Mouse (Mus musculus) midbrain, embryonic 15.5 days (tissue): ENCODE results near the gene Msmb. TPM values are rescaled to one million over a fixed set of nuclear protein-coding genes. Genes with fewer than 3 reads are reported as not detected.
"Not testable (repeated sequence)": the region's sequence is repeated elsewhere in the genome, so short reads cannot be mapped to it uniquely, and the experiment has no call there.

ENCODE experiments used
- ATAC-seq: fragments of 200-750 bp; cut with Nextera tagmentation; replicated peaks from 2 replicates; pipeline ENCODE4 v1.8.0; 2017; ENCODE audit warnings: moderate TSS enrichment
- H3K27ac ChIP-seq: fragments of 300-500 bp; sonication (generic); 2 replicates; pipeline ENCODE4 v1.5.1; 2015; ENCODE audit warnings: mild to moderate bottlenecking, inconsistent platforms
- H3K27me3 ChIP-seq: fragments of 300-500 bp; sonication (generic); replicated peaks from 2 replicates; pipeline ENCODE4 v1.6.1; 2015; ENCODE audit warnings: inconsistent platforms
- H3K36me3 ChIP-seq: fragments of 300-500 bp; sonication (generic); replicated peaks from 2 replicates; pipeline ENCODE4 v1.6.1; 2015; ENCODE audit warnings: inconsistent platforms
- H3K4me1 ChIP-seq: fragments of 300-500 bp; sonication (generic); 2 replicates; pipeline ENCODE4 v1.6.1; 2015; ENCODE audit warnings: inconsistent platforms
- H3K4me2 ChIP-seq: fragments of 300-500 bp; sonication (generic); 2 replicates; pipeline ENCODE4 v1.6.1; 2015; ENCODE audit warnings: inconsistent platforms, mild to moderate bottlenecking, moderate library complexity
- H3K4me3 ChIP-seq: fragments of 300-500 bp; sonication (generic); 2 replicates; pipeline ENCODE4 v1.5.1; 2015; ENCODE audit warnings: mild to moderate bottlenecking, inconsistent platforms
- H3K9ac ChIP-seq: fragments of 300-500 bp; sonication (generic); 2 replicates; pipeline ENCODE4 v1.6.1; 2015; ENCODE audit warnings: mild to moderate bottlenecking, inconsistent platforms
- H3K9me3 ChIP-seq: fragments of 300-500 bp; sonication (generic); 2 replicates; pipeline ENCODE4 v1.6.1; 2016; ENCODE audit warnings: inconsistent platforms
- WGBS: fragments of 180-500 bp; shearing (Covaris S2); methylation state at CpG from one replicate; pipeline ENCODE4 v1.1.7; 2015; ENCODE audit warnings: mixed read lengths; 5-methylcytosine and 5-hydroxymethylcytosine counted together
- polyA plus RNA-seq: library from polyadenylated mRNA; unstranded; fragments of >200 nt; fragmentation: Nextera tagmentation; extraction: Ambion mirVana; gene quantifications from 2 replicates; pipeline ENCODE4 v1.2.1, GENCODE M21; 2015

Gene Msmb
- polyA plus RNA-seq, 1 experiment from 2014 or later = not detected

DNA sequence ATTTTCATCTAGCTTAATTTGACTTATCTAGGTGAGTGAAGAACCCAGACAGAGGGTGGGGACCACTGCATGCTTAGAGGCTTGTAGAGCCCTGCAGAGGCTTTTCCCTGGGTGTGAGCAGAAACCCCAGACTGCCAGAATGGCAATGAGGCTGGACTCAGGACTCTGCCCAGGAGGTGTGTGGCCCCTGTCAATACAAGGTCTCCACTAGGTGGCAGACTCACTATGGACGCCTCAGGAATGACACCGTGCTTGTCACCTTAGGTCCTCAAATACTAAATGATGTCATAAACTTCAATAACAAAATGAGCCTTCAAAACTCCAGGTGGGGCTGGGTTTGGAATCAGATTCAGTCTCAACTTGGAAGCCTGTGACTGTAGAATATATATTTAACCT lies 19.9 kb upstream of the Msmb start:
- H3K36me3 ChIP-seq = no peaks in the 10 kb centered on the region
- no peaks in the 10 kb centered on the region for H3K9me3 ChIP-seq
- 46% methylated on average over 2 of the region's 2 CpGs for WGBS
- H3K4me3 ChIP-seq = no peak overlapping the region
- no peaks in the 10 kb centered on the region for H3K27me3 ChIP-seq
- no peak overlapping the region for H3K4me2 ChIP-seq
- no peak overlapping the region for H3K9ac ChIP-seq
- H3K4me1 ChIP-seq = no peaks in the 10 kb centered on the region
- no peak for ATAC-seq
- no peak overlapping the region for H3K27ac ChIP-seq

DNA sequence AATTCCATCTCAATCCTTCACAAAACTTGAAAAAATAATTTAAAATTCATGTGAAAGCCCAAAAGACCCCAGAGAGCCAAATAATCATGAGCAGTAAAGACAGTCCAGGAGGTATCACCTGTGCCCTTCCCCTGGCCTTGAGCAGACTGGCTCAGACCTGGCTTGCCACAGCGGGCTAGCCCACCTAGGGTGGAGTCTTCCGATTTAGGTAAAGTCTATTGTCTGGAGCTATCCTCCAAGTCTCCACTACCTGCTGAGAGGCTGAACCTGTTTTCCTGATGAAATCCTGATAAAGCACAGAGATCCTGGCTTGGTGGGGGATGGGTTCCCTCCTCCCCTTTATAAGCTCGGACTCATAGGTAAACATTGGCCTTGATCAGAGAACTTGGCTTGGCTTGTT lies 17.6 kb upstream of the Msmb start:
- Histone ChIP-seq H3K4me1 (no peaks in the 10 kb centered on the region), H3K9ac (no peak overlapping the region), H3K27me3 (no peaks in the 10 kb centered on the region), H3K4me3 (no peak overlapping the region), H3K9me3 (no peaks in the 10 kb centered on the region), H3K36me3 (no peaks in the 10 kb centered on the region), H3K4me2 (no peak overlapping the region), H3K27ac (no peak overlapping the region)
- WGBS = 68% methylated on average over 3 of the region's 3 CpGs
- ATAC-seq = no peak

DNA sequence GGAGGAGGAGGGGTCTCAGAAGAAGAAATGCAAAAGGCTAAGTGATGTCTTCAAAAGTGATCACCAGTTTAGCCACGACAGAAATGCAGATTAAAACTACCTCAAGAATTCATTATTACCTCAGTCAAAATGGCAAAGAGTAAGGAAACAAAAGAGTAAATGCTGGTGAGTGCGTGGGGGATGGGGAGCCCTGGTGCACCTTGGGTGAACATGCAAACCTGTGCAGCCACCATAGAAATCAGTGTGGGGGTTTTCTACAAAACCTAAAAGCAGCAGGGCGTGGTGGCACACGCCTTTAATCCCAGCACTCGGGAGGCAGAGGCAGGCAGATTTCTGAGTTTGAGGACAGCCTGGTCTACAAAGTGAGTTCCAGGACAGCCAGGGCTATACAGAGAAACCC lies 16.6 kb upstream of the Msmb start:
- H3K4me3 ChIP-seq, H3K9me3 ChIP-seq, H3K27ac ChIP-seq, H3K27me3 ChIP-seq, ATAC-seq, H3K36me3 ChIP-seq, H3K4me1 ChIP-seq, H3K9ac ChIP-seq, H3K4me2 ChIP-seq: not testable (repeated sequence)
- 75% methylated on average over 5 of the region's 5 CpGs for WGBS

DNA sequence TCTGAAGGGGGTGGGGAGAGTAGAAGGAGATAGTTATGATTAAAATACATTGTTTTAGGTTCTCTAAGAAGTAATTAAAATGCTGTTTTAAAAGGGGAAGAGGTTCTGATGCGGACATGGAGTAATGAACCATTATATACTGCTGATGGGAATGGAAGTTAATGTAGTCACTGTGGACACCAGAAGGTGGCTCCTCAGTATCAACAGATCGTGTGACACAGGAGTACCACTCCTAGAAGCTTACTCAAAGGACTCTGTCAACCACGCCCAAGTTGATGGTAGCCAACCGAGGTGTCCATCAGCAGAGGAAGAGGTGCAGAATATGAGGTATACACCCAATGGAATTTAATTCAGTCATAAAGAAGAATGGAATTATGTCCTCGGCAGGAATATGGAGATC lies 13.4 kb upstream of the Msmb start:
- no peak overlapping the region for H3K9ac ChIP-seq
- no peaks in the 10 kb centered on the region for H3K9me3 ChIP-seq
- H3K27ac ChIP-seq = no peak overlapping the region
- no peaks in the 10 kb centered on the region for H3K4me1 ChIP-seq
- H3K4me3 ChIP-seq = no peak overlapping the region
- 88% methylated on average over 5 of the region's 5 CpGs for WGBS
- H3K4me2 ChIP-seq = no peak overlapping the region
- no peaks in the 10 kb centered on the region for H3K36me3 ChIP-seq
- no peak for ATAC-seq
- H3K27me3 ChIP-seq = no peaks in the 10 kb centered on the region

DNA sequence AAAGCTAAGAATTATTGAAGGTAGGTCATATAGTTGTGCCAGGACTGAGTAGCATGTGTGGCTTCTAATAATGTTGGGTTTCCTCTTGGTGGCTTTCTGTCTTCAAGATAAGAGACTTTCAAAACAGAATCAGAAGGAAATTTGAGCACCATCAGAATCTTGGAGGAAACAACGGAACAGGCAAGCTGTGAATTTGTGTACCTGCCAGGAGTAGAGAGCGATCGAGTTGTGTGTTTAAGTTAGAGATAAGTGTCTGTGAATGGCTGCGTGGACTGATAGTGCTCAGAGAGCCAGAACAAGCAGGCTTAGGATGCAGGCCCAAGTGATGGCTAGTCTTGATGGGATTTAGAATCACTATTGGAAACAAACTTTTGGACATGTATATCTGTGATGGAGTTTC lies 10.0 kb upstream of the Msmb start:
- Histone ChIP-seq H3K27me3 (no peaks in the 10 kb centered on the region), H3K36me3 (no peaks in the 10 kb centered on the region), H3K4me3 (no peak overlapping the region), H3K9me3 (no peaks in the 10 kb centered on the region), H3K9ac (no peak overlapping the region), H3K4me1 (no peaks in the 10 kb centered on the region), H3K4me2 (no peak overlapping the region), H3K27ac (no peak overlapping the region)
- WGBS = 91% methylated on average over 4 of the region's 4 CpGs
- ATAC-seq = no peak

DNA sequence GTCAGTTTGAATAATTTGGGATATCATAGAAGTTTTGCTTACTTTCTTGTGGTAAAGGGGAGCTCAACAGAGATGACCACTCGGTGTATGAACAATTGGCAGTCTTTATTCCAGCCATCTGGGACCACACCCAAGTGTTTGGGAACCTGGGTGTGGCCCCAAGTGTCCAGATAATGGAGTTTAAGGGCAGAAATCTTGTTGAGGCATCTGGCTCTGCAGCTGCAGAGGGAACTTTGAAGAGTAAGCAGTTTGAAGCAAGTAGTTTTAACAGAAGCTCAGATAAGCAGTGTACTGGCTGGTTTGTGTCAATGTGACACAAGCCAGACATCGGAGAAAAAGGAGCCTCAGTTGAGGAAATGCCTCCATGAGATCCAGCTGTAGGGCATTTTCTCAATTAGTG lies 7.5 kb upstream of the Msmb start:
- Histone ChIP-seq H3K27me3 (no peaks in the 10 kb centered on the region), H3K4me1 (no peaks in the 10 kb centered on the region), H3K4me2 (no peak overlapping the region), H3K27ac (no peak overlapping the region), H3K9ac (no peak overlapping the region), H3K4me3 (no peak overlapping the region), H3K9me3 (no peaks in the 10 kb centered on the region), H3K36me3 (no peaks in the 10 kb centered on the region)
- ATAC-seq = no peak
- 80% methylated on average over 2 of the region's 2 CpGs for WGBS

DNA sequence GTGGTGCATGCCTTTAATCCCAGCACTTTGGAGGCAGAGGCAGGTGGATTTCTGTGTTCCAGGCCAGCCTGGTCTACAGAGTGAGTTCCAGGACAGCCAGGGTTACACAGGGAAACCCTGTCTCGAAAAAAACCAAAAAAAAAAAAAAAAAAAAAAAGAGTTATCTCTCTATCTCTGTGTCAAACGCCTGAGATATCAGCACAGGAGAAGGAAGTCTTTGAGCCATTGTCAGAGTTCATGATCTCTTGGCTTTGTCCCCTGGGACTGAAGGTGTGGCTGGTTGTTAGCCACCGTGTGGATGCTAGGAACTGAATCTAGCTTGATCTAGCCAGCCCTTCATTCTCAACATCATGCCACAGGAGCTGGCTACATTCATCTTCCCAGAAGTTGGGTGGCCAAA lies 5.4 kb upstream of the Msmb start:
- not testable (repeated sequence) for H3K4me1 ChIP-seq, H3K9me3 ChIP-seq, H3K9ac ChIP-seq, ATAC-seq, H3K4me2 ChIP-seq, H3K36me3 ChIP-seq, H3K27me3 ChIP-seq, H3K4me3 ChIP-seq, H3K27ac ChIP-seq
- WGBS = 81% methylated on average over 3 of the region's 3 CpGs

DNA sequence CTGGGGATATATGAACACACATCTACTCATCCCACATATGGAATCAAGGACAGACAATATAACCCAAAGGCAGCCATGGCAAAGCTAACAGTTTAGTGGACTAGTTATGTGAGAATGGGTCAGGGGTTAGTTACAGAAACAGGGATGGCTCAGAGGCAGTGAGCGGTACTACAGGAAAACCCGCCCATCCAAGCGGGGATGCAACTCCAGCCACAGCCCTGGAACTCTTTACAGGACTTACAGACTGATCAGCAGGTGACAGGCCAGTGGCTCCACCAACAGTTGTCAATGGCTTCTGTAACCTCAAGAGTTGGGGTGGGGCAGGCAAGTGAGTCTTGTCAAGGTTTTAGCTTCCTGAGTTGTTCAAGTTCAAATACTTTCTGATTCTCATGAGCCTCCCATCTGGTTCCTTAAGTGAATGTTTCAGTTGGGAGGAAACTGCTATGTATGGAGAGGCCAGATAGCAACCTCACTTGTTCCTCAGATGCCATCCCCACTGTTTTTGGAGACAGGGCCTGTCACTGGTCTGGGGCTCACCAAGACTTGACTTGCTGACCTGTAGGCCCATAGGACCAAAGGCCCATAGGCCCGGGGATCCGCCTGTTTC lies 1.4 kb upstream of the Msmb start:
- no peak overlapping the region for H3K4me2 ChIP-seq

DNA sequence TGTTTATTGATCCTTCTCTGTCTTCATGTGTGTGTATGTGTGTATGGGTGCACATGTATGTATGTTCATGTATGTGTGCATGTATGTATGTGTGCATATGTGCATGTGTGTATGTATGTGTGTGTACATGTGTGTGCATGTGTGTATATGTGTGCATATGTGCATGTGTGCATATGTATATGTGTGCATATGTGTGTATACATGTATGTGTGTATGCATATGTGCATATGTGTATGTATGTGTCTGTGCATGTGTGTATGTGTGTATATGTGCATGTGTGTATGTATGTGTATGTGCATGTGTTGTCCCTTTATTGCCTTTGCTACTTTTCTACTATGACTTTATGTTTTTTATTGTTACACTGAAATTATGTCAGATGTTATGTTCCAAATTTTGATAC lies 2.9 kb downstream of the Msmb start:
- H3K4me3 ChIP-seq = no peak overlapping the region
- no peak for ATAC-seq
- no peaks in the 10 kb centered on the region for H3K4me1 ChIP-seq
- H3K36me3 ChIP-seq = no peaks in the 10 kb centered on the region
- H3K4me2 ChIP-seq = no peak overlapping the region
- H3K9ac ChIP-seq = no peak overlapping the region
- no peaks in the 10 kb centered on the region for H3K27me3 ChIP-seq
- H3K27ac ChIP-seq = no peak overlapping the region
- H3K9me3 ChIP-seq = no peaks in the 10 kb centered on the region

More for the DNA sequence above, 1.4 kb upstream of the Msmb start:
- H3K36me3 ChIP-seq = no peaks in the 10 kb centered on the region
- H3K9me3 ChIP-seq = no peaks in the 10 kb centered on the region
- H3K27me3 ChIP-seq = no peaks in the 10 kb centered on the region
- H3K27ac ChIP-seq = no peak overlapping the region
- WGBS = 79% methylated on average over 5 of the region's 5 CpGs
- H3K4me3 ChIP-seq = no peak overlapping the region
- no peaks in the 10 kb centered on the region for H3K4me1 ChIP-seq
- H3K9ac ChIP-seq = no peak overlapping the region
- ATAC-seq = no peak

DNA sequence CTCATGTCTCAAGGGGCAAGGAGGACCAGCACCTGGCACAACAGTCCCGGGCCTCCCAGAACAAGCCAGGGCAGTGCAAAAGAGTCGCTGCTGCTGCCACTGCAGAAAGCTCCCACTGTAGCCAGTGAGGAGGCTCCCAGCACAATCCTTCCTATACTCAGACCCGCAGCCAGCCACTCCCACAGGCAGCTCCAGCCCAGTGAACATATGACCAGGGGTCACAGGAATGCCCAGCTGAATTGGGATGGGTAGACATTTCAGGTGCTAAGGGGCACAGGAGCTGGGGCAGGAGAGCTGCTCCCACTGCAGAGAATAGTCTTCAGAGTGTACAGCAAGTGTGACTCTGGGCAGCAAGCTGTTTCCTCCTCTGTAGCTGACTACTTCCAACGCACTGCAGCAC lies 3.6 kb downstream of the Msmb start:
- H3K4me2 ChIP-seq = no peak overlapping the region
- WGBS = 72% methylated on average over 4 of the region's 4 CpGs

DNA sequence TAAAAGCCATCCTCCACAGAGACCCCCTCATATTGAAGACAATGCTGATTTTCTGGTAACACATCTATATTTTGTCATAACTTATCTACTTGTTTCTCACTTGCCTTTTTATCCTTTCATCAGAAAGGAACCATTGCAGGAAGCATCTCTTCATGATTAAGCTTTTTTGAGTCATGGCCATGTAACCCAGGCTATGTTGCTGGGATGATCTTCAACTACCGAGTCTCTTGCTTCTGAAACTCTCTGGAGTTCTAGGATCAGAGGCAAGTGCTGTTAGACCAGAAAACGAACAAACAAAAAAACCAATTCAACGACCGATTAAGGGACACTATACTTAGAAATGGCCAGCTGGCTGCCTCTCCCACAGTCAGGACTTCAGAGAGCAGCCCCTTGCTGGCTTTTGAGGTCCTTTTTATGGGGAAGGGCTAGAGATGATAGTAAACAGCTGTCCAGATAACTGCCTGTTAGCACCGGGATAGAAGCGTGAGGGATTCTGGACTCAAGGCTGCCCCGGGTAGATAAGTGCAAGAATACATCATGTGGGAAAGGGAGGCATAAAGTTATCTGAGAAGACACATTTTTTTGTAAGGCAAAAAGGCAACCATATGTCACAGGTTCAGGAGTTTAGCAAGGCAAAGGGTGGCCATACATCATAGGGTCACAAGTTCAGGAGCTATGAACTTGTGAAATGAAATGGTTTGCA lies 4.1 kb downstream of the Msmb start:
- Histone ChIP-seq H3K9ac (no peak overlapping the region), H3K36me3 (no peaks in the 10 kb centered on the region), H3K4me3 (no peak overlapping the region), H3K27me3 (no peaks in the 10 kb centered on the region), H3K4me1 (no peaks in the 10 kb centered on the region), H3K9me3 (no peaks in the 10 kb centered on the region), H3K4me2 (no peak overlapping the region), H3K27ac (no peak overlapping the region)
- WGBS = 86% methylated on average over 7 of the region's 7 CpGs
- no peak for ATAC-seq

More for the DNA sequence above, 3.6 kb downstream of the Msmb start:
- Histone ChIP-seq H3K27me3 (no peaks in the 10 kb centered on the region), H3K9me3 (no peaks in the 10 kb centered on the region), H3K4me1 (no peaks in the 10 kb centered on the region), H3K27ac (no peak overlapping the region), H3K36me3 (no peaks in the 10 kb centered on the region), H3K4me3 (no peak overlapping the region), H3K9ac (no peak overlapping the region)
- no peak for ATAC-seq

DNA sequence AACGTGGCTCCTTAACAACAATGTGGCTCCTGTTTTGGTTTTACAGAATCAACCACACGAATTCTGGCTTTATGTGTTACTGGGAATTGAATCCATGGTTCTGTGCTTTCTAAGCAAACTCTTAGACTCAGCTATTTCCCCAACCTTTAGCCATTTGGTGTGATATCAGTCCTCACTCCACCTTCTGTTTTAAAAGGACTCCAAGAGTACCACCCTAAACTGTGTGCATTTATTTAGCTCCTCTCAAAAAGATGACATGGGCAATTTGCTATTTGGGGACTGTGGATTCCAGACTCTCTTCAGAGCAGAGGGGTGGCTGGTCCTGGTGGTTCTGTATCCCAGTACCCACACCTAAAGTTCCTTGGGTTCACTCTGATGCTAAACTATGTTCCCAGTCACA lies 4.8 kb downstream of the Msmb start:
- no peak overlapping the region for H3K4me3 ChIP-seq
- 78% methylated on average over 2 of the region's 2 CpGs for whole genome bisulfite sequencing
- no peaks in the 10 kb centered on the region for H3K27me3 ChIP-seq
- H3K9ac ChIP-seq = no peak overlapping the region
- no peaks in the 10 kb centered on the region for H3K9me3 ChIP-seq
- H3K4me1 ChIP-seq = no peaks in the 10 kb centered on the region
- H3K27ac ChIP-seq = no peak overlapping the region
- no peak overlapping the region for H3K4me2 ChIP-seq
- H3K36me3 ChIP-seq = no peaks in the 10 kb centered on the region
- ATAC-seq = no peak

DNA sequence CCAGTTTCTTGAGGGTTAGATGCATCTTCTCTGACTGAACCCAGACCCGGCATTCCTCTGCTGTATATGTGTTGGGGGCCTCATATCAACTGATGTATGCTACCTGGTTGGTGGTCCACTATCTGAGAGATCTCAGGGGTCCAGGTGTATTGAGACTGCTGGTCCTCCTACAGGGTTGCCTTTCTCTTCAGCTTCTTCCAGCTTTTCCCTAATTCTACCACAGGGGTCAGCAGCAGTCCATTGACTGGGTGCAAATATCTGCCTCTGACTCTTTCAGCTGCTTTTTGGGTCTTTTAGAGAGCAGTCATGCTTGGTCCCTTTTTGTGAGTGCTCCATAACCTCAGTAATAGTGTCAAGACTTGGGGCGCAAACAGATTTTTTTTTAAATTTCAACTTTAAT lies 9.0 kb downstream of the Msmb start:
- Histone ChIP-seq H3K36me3 (no peaks in the 10 kb centered on the region), H3K9ac (no peak overlapping the region), H3K27me3 (no peaks in the 10 kb centered on the region), H3K4me1 (no peaks in the 10 kb centered on the region), H3K4me2 (no peak overlapping the region), H3K9me3 (no peaks in the 10 kb centered on the region), H3K4me3 (no peak overlapping the region), H3K27ac (no peak overlapping the region)
- WGBS = 91% methylated on average over 2 of the region's 2 CpGs
- ATAC-seq = no peak
